Mouse (Mus musculus) MEL (cell line): ENCODE data around the gene Slc2a13.

Experiments used
- CTCF ChIP-seq, 3 experiments: IDR thresholded peaks in 2 of 3; conservative IDR thresholded peaks in 1 of 3; 2 replicates each; pipeline ENCODE4 v1.5.1; 2011 to 2012; ENCODE audit warnings: low read length in 3 of 3, low read depth in 2 of 3, mild to moderate bottlenecking in 2 of 3, improper control_type of control experiment in 1 of 3, inconsistent platforms in 1 of 3, mixed read lengths in 1 of 3, moderate library complexity in 1 of 3; ENCODE audit not compliant: control insufficient read depth in 1 of 3, insufficient read depth in 1 of 3, poor library complexity in 1 of 3, severe bottlenecking in 1 of 3
- ELF1 ChIP-seq: IDR thresholded peaks from 2 replicates; pipeline ENCODE4 v1.6.1; 2014; ENCODE audit warnings: low read depth, mild to moderate bottlenecking, inconsistent platforms, low read length, improper control_type of control experiment, moderate library complexity
- EP300 ChIP-seq, 2 experiments: IDR thresholded peaks; 2 replicates each; pipeline ENCODE4 v1.6.1; 2011; ENCODE audit warnings: improper control_type of control experiment in 2 of 2, low read length in 2 of 2, low read depth in 1 of 2, mild to moderate bottlenecking in 1 of 2
- GATA1 ChIP-seq: IDR thresholded peaks from 2 replicates; pipeline ENCODE4 v1.6.1; 2011; ENCODE audit warnings: low read depth, low read length, improper control_type of control experiment
- MAFK ChIP-seq: IDR thresholded peaks from 2 replicates; pipeline ENCODE4 v1.6.1; 2011; ENCODE audit warnings: low read depth, mild to moderate bottlenecking, low read length, improper control_type of control experiment, borderline replicate concordance
- MAZ ChIP-seq: IDR thresholded peaks from 2 replicates; pipeline ENCODE4 v1.6.1; 2012; ENCODE audit warnings: low read depth, mild to moderate bottlenecking, inconsistent platforms, low read length, improper control_type of control experiment
- MXI1 ChIP-seq: IDR thresholded peaks from 2 replicates; pipeline ENCODE4 v1.6.1; 2011; ENCODE audit warnings: mild to moderate bottlenecking, low read depth, low read length, improper control_type of control experiment
- MYC ChIP-seq: IDR thresholded peaks from 2 replicates; pipeline ENCODE4 v1.6.1; 2011; ENCODE audit warnings: low read depth, mild to moderate bottlenecking, low read length, improper control_type of control experiment, moderate library complexity
- RAD21 ChIP-seq: IDR thresholded peaks from 2 replicates; pipeline ENCODE4 v1.6.1; 2011; ENCODE audit warnings: mild to moderate bottlenecking, low read depth, low read length, improper control_type of control experiment
- TAL1 ChIP-seq: IDR thresholded peaks from 2 replicates; pipeline ENCODE4 v1.6.1; 2012; ENCODE audit warnings: mild to moderate bottlenecking, inconsistent platforms, low read length, moderate library complexity, mixed read lengths
- TCF12 ChIP-seq: IDR thresholded peaks from 2 replicates; pipeline ENCODE4 v1.6.1; 2014; ENCODE audit warnings: low read depth, mild to moderate bottlenecking, inconsistent platforms, low read length, improper control_type of control experiment, moderate library complexity
- ZC3H11A ChIP-seq: IDR thresholded peaks from 2 replicates; pipeline ENCODE4 v1.6.1; 2012; ENCODE audit warnings: low read depth, mild to moderate bottlenecking, inconsistent platforms, low read length, improper control_type of control experiment

DNA sequence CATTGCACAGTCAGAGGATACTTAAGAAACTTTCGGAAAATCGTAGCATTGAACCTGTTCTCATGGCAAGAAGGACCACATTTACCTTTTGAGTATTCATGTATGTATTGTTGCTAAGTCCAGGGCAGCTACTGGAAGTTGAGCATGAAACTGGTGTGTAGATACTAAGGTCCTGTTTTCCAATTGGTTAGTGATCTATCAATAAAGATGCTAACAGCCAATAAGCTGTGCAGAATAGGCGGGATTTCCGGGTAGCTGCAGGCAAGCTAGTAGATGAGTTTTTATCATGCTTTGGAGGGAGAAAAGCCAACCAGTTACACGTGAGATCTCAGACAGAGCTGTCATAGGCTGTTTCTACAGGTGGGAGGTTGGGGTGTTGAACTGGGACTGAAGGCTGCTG lies 24.2 kb upstream of the Slc2a13 start:
- TF ChIP-seq ELF1 (no peak), CTCF (IDR thresholded peaks at IDR 0.05 in 2 of 3, conservative IDR thresholded peaks at IDR 0.05 in 1 of 3; ENCODE audit: control insufficient read depth in 1 of 3, insufficient read depth in 1 of 3, low read depth in 2 of 3, low read length in 3 of 3, poor library complexity in 1 of 3, severe bottlenecking in 1 of 3) (no peak), GATA1 (no peak), TAL1 (no peak), MXI1 (no peak), RAD21 (no peak), MAZ (no peak), ZC3H11A (no peak), TCF12 (no peak), EP300 (IDR thresholded peaks at IDR 0.05; ENCODE audit: low read depth in 1 of 2, low read length in 2 of 2) (no peak), MAFK (no peak), MYC (no peak)
